Mouse (Mus musculus): ENCODE results near the gene Jagn1. TPM values are rescaled to one million over a fixed set of nuclear protein-coding genes. Genes with fewer than 3 reads are reported as not detected.

Jagn1 gene
- total RNA-seq, 2 experiments from 2014 or later = 26.8 to 28.2 TPM

DNA sequence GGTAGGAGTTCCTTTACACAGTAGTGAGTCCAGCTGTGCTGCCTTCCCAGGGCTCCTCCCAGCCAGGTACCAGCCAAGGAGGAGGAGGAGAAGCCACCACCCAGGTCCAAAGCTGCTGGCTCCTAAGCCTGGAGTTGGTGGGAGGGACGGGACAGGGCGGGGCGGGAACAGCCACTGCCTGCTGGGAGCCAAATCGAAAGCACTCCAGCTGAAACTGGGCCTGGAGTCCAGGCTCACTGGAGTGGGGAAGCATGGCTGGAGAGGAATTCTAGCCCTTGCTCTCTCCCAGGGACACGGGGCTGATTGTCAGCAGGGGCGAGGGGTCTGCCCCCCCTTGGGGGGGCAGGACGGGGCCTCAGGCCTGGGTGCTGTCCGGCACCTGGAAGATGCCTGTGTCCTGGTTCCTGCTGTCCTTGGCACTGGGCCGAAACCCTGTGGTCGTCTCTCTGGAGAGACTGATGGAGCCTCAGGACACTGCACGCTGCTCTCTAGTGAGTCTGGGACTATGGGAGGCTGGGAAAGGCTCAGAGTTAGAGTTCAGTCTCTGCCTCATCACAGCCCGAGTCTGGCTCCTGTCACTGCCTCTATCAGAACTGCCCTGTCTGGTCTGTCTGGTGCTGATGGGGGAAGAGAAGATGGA, 29.0 kb downstream of the Jagn1 start, which contains the start of gene Il17rc:
Il17rc (plus strand) TSS at position 131 of the 640 bp plus-strand sequence.
- intact Hi-C loops (cut with DNase I) = no loop called here
- peak; percentile 74 to 77 for DNase-seq

DNA sequence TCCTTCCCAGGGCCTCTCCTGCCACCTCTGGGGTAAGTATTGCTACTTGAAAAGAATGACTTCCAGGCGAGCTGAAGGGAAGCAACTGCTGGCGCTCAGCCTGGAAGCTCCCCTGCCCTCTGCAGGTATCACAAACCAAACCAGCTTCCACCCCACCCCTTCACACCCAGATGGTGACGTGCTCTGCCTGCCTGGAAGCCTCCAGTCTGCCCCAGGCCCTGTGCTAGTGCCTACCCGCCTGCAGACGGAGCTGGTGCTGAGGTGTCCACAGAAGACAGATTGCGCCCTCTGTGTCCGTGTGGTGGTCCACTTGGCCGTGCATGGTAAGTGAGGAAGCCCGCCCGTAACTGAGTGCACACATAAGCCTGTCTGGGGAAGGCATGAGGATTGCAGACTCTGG, 29.7 kb downstream of the Jagn1 start:
- intact Hi-C loops (cut with DNase I) = no loop called here
- DNase-seq = no peak

DNA sequence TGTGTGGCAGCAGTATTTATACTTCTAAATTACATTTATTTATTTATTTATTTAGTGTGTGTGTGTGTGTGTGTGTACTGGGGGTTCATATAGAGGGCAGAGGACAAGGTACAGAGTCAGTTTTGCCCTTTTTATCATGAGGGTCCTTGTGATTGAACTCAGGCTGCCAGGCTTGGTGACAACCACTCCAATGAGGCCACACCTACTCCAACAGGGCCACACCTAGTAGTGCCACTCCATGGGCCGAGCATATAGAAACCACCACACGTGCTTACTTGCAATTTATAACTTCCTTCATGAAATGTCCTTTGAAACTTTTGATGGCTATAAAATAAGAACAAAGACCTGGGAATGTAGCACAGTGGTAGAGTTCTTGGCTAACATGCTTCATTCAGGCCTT, 30.9 kb downstream of the Jagn1 start:
- intact Hi-C loops (cut with DNase I) = no loop called here

DNA sequence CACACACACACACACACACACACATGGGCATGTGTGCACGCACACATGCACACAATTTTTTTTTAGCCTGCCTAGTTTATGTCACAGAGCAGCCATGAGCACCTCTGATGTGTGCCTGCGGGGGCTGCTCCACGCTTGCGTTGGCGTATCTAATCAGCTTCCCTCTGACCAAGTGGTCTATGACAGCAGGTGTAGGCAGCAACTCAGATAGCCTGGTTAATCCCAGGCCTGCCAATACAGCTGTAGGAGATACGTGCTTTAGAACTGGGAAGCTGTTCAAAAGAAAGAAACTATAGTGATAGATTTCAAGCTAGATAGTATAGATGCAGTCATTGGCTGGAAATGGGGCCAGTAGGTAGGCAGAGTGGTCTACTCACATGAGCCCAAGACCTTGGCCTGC, 31.3 kb downstream of the Jagn1 start:
- no peak for DNase-seq
- intact Hi-C loops (cut with DNase I) = no loop called here

More for the DNA sequence above, 30.9 kb downstream of the Jagn1 start:
- no peak for DNase-seq

DNA sequence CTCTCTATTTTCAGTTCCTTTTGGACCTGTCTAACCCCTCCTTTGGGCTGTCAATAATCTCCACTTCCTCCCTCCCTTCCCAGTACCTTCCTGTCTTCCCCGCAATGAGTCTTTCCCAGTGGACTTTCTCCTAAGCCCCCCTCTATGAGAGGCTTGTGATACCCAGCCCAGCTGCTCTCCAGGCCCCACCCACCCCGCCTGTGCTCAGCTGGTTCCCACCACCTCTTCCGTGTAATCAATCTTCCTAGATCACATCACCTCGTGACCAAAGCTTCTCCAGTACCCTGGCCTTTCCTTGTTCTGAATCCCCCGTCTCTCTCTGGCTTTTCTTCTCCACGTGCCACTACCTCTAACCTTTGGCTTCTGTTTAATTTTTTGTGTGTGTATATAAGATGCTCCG, 35.0 kb downstream of the Jagn1 start:
- DNase-seq = no peak

DNA sequence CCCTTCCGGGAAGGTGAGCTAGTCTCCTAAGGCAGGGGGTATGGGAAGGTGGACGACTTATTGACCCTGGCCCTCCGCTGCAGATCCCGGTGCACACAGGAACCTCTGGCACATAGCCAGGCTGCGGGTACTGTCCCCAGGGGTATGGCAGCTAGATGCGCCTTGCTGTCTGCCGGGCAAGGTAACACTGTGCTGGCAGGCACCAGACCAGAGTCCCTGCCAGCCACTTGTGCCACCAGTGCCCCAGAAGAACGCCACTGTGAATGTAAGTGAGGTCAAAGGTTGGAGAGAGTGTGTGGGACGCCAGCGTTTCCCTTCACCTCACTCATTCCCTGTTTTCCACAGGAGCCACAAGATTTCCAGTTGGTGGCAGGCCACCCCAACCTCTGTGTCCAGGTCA, 36.5 kb downstream of the Jagn1 start:
- no peak for DNase-seq
- intact Hi-C loops (cut with DNase I) = no loop called here

More for the DNA sequence above, 35.0 kb downstream of the Jagn1 start:
- intact Hi-C loops (cut with DNase I) = no loop called here

DNA sequence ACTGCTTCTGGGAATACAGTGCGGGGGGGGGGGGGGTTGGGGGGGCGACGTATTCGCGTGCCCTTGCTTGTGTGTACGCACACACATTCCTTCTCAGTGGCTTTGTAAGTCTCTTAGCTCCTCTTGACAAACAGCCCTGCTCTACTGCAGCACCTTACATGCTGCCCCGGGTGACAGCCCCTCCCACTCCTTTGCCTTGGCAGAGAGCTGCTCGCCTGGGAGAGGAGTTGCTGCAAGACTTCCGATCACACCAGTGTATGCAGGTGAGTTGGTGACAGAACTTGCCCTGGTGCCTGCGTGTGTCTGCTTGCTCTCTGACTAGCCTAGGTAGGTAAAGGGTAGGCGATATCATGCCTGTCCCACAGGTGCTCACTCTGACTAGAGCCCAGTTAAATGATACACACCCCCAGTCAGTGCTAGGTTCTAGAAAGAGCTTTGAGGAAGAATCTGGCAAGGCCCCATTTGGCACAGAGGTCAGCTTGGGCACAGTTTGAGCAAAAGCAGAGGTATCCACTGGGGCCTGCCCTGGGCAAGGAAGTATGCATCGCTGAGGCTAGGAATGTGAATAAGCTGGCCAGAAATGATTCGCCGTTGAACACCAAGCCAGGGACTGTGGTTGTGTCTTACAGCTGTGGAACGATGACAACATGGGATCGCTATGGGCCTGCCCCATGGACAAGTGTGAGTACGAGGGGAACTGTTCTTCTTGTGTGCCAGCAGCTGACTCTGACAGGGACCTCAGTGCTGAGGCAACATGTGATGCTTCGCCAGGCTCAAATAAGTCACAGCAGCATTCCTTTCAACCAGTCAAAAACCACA, 38.4 kb downstream of the Jagn1 start:
- intact Hi-C loops (cut with DNase I) = no loop called here

DNA sequence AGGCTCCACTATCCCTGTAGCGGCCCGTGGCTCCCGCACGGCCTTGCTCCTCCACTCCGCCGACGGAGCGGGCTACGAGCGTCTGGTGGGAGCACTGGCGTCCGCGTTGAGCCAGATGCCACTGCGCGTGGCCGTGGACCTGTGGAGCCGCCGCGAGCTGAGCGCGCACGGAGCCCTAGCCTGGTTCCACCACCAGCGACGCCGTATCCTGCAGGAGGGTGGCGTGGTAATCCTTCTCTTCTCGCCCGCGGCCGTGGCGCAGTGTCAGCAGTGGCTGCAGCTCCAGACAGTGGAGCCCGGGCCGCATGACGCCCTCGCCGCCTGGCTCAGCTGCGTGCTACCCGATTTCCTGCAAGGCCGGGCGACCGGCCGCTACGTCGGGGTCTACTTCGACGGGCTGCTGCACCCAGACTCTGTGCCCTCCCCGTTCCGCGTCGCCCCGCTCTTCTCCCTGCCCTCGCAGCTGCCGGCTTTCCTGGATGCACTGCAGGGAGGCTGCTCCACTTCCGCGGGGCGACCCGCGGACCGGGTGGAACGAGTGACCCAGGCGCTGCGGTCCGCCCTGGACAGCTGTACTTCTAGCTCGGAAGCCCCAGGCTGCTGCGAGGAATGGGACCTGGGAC, 40.2 kb downstream of the Jagn1 start:
- intact Hi-C loops (cut with DNase I) = loop anchor here (1.0 kb wide), 1 partner anchor 49 kb away; the partner anchor contains the start of genes Emc3 and Fancd2
- peak; percentile 43 to 51 for DNase-seq

More for the DNA sequence above, 38.4 kb downstream of the Jagn1 start:
- peak; percentile 58 to 69 for DNase-seq

DNA sequence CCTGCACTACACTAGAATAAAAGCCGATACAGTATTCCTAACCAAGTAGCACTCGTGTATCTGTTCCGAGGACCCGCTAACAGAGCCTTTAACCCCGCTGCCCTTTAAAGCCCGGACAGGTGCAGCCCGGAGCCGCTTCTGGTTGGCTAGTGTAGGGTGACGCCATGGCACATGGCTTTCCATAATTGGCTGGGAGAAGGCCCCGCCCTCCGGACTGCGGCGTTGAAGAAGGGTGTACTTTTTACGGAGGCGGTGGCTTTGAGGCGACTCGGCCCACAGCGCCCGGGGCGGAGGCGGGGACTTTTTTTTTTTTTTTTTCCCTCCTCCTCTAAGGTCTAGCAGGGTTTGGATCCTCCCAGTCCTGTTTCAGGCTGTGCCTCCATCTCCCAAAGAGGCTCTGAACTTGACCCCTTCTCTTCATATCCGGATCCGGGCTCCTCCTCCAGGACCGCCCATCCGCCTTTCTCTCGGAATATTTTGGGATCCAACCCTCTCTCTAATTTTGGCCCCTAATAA, 40.8 kb downstream of the Jagn1 start, which contains the start of gene Creld1:
Creld1 (plus strand) TSS at position 198 of the 516 bp plus-strand sequence.
- intact Hi-C loops (cut with DNase I) = loop anchor here (1.0 kb wide), 1 partner anchor 48 kb away; the partner anchor contains the start of genes Emc3 and Fancd2
- peak; percentile 95 to 97 for DNase-seq

DNA sequence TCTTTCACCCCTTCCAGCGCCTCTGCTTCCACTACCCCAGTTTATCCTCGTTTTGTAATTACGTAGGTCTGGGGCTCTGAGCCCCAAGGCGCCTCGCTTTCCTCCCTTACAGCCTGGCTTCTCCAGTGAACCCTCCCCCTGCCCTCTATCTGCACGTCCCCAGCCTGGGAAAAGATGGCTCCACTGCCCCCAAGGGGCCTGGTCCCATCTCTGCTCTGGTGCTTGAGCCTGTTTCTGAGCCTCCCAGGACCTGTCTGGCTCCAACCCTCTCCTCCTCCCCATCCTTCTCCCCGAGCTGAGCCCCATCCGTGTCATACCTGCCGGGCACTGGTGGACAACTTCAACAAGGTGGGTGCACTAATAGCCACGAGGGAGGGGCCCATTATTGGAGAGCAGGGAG, 41.4 kb downstream of the Jagn1 start:
- peak; percentile 29 to 41 for DNase-seq
- intact Hi-C loops (cut with DNase I) = loop anchor here (1.0 kb wide), 1 partner anchor 48 kb away; the partner anchor contains the start of genes Emc3 and Fancd2

DNA sequence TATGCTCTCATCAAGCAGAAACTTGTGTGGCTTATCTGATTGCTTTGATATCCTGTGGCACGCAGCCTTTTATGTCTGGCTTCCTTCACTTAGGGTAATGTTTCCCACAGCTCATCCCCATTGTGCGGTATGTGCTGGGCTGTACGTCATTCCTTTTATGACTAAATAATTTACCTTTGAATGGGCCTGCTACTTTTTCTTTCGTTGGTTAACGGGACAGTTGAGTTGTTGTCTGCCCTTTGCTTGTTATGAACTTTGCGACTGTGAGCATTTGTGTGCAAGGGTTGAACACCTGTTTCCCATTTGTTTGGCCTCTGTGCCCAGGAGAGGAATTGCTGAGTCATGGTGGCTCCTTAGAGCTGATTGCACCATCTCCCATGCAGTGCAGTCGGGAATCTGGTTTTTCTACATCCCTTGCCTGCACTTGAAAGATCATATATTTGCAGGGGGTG, 44.8 kb downstream of the Jagn1 start:
- intact Hi-C loops (cut with DNase I) = no loop called here
- DNase-seq = no peak

DNA sequence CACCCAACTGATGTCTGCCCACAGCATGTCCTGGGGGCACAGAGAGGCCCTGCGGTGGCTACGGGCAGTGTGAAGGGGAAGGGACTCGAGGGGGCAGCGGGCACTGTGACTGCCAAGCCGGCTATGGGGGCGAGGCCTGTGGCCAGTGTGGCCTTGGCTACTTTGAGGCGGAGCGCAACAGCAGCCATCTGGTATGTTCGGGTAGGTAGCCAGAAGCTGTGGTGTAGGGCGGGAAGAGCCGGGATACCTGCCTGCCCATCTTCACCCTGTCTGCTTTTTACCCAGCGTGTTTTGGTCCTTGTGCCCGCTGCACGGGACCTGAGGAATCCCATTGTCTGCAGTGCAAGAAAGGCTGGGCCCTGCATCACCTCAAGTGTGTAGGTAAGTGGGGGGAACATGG, 47.0 kb downstream of the Jagn1 start:
- DNase-seq = no peak
- intact Hi-C loops (cut with DNase I) = no loop called here

DNA sequence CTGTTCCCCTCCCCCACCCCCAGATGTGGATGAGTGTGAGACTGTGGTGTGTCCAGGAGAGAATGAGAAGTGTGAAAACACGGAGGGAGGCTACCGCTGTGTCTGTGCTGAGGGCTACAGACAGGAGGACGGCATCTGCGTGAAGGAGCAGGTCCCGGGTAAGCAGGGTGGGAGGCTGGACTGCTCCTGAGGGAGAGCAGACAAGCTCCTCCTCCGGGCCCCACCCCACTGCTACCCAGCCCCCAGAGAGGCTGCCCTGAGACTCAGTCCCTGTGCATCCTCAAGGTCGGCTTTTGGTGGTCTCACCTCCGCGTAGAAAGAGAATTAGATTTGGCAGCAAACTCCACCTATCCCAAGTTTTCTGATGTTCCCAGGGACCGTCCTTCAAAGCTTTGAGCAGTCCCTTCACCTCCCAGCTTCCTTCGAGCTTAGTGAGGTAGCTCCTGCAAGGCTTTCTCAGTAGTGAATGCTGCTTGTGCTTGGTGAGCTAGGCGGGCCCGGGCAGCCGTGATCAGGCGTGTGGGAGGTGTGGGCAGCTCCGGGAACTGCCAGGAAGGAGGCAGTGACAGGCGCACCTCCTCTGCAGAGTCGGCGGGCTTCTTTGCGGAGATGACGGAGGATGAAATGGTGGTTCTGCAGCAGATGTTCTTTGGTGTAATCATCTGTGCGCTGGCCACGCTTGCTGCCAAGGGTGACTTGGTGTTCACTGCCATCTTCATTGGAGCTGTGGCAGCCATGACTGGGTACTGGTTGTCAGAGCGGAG, 49.9 kb downstream of the Jagn1 start:
- intact Hi-C loops (cut with DNase I) = no loop called here
- no peak for DNase-seq

DNA sequence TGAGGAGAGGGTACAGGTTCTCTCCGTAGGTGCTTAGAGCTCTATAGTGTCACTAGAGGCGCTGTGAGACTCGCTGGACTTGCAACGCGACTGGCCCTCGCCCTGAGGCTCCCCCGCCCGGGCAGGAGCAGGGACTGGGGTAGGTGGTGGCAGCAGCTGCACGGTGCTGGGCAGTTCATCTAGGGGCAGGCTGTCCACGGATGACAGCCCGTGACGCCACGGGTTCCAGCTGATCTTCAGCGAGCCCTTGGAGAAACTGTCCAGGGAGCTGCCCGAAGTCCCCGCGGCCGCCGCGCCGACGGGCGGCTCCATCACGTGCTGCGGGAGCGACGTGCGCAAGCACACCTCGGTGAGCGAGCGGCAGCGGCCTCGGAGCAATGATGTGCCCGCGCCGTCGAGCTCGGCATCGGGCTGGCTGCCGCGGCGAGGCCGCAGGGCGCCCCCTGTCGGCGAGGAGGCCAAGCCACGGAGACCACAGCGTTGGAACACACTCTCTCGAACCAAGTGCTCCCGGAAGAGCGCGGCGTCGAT, 52.0 kb downstream of the Jagn1 start:
- peak; percentile 79 to 84 for DNase-seq
- intact Hi-C loops (cut with DNase I) = no loop called here

DNA sequence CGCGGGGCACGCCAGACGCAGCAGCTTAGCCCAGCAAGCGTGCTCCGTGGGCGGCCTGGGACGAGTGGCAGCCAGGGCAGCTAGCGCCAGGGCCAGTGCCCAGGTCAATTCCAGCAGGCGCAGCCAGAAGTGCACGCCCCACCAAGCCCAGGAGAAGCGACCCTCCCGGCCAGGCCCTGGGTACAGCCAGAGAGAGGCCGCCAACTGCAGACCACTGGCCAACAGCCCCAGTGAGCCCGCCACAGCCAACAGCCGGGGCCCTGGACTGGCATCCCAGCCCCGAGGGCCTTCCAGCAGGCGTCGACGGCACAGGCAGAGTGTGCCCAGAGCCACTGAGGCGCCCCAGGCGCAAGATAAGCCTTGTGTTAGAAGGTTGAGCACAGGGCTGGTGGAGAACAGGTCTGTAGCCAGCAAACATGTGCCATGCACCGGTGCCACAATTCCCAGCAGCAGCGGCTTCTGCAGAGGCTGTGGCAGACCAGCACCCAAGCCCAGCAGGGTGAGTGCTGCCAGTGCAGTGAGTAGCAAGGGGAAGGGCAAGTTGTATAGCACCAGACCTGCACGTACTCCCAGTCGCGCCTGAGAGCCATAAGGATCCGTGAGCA, 52.8 kb downstream of the Jagn1 start:
- DNase-seq = no peak
- intact Hi-C loops (cut with DNase I) = no loop called here

Measured in heart, postnatal 10 days (tissue).